Mouse (Mus musculus) intestine, embryonic 15.5 days (tissue): Measurements from ENCODE around the gene Rac2. TPM values are rescaled to one million over a fixed set of nuclear protein-coding genes. Genes with fewer than 3 reads are reported as not detected.

ENCODE experiments used
- ATAC-seq: fragments of 200-750 bp; cut with Nextera tagmentation; 2 replicates; pipeline ENCODE4 v1.8.0; 2017; ENCODE audit warnings: moderate TSS enrichment, moderate library complexity
- H3K27ac ChIP-seq: fragments of 300-500 bp; sonication (generic); 2 replicates; pipeline ENCODE4 v1.5.1; 2015; ENCODE audit warnings: mild to moderate bottlenecking, inconsistent platforms
- H3K27me3 ChIP-seq: fragments of 300-500 bp; sonication (generic); replicated peaks from 2 replicates; pipeline ENCODE4 v1.6.1; 2015; ENCODE audit warnings: inconsistent platforms
- H3K36me3 ChIP-seq: fragments of 300-500 bp; sonication (generic); 2 replicates; pipeline ENCODE4 v1.6.1; 2015; ENCODE audit warnings: inconsistent platforms
- H3K4me1 ChIP-seq: fragments of 300-500 bp; sonication (generic); replicated peaks from 2 replicates; pipeline ENCODE4 v1.6.1; 2015; ENCODE audit warnings: inconsistent platforms
- H3K4me2 ChIP-seq: fragments of 300-500 bp; sonication (generic); replicated peaks from 2 replicates; pipeline ENCODE4 v1.6.1; 2015; ENCODE audit warnings: mild to moderate bottlenecking, inconsistent platforms
- H3K4me3 ChIP-seq: fragments of 300-500 bp; sonication (generic); replicated peaks from 2 replicates; pipeline ENCODE4 v1.5.1; 2015; ENCODE audit warnings: inconsistent platforms
- H3K9ac ChIP-seq: fragments of 300-500 bp; sonication (generic); 2 replicates; pipeline ENCODE4 v1.6.1; 2015; ENCODE audit warnings: inconsistent platforms
- H3K9me3 ChIP-seq: fragments of 300-500 bp; sonication (generic); 2 replicates; pipeline ENCODE4 v1.6.1; 2016; ENCODE audit warnings: inconsistent platforms
- WGBS: fragments of 180-500 bp; shearing (Covaris S2); methylation state at CpG from one replicate; pipeline ENCODE4 v1.1.7; 2015; 5-methylcytosine and 5-hydroxymethylcytosine counted together
- polyA plus RNA-seq: library from polyadenylated mRNA; unstranded; fragments of >200 nt; fragmentation: Nextera tagmentation; extraction: Ambion mirVana; gene quantifications from 2 replicates; pipeline ENCODE4 v1.2.1, GENCODE M21; 2015

Gene Rac2
- polyA plus RNA-seq, 1 experiment from 2014 or later, result 15.7 TPM

- no peak overlapping the region for H3K9ac ChIP-seq
- H3K36me3 ChIP-seq, result no peaks in the 10 kb centered on the region
- no peak overlapping the region for H3K4me3 ChIP-seq
- no peaks in the 10 kb centered on the region for H3K9me3 ChIP-seq
- H3K27me3 ChIP-seq, result no peaks in the 10 kb centered on the region
- H3K27ac ChIP-seq, result no peak overlapping the region
- peaks cover 8% of the 10 kb centered on the region; the same call in 1 of the 2 replicates for H3K4me1 ChIP-seq
- H3K4me2 ChIP-seq, result no peak overlapping the region
- ATAC-seq, result no peak
- WGBS, result 73% methylated on average over 8 of the region's 8 CpGs
Observed at GRCm38 (mm10) chr15:78510121-78510576, 62.4 kb downstream of the Rac2 start.

DNA sequence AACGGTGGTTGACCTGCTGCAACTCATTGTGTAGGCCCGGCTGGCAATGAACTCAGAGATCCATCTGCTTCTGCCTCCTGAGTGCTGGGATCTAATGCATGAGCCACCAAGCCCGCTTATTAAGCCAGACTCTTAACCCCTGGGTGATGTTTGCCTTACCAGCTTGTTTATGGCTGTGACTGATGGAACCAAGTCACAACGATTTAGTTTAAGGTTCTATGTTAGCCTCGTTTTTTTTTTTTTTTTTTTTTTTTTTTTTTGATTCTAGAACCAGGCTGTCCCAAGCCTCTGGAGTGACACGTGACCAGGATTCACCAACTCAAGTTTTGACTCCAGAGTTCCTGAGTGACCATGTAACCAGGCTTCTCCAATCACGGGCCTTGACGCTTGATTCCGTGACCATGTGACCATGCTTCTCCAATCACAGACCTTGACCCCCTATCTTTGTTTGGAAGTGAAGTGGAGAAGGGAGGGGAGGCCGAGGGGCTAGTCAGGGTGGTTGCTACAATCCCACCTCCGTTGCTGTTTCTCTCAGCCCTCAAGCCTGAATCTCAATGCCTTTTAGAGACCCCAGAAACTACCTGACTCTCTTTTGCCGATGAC is 63.2 kb downstream of the Rac2 start:
- 47% methylated on average over 12 of the region's 12 CpGs for WGBS
- H3K4me3 ChIP-seq, result no peak overlapping the region
- no peak overlapping the region for H3K27ac ChIP-seq
- H3K27me3 ChIP-seq, result no peaks in the 10 kb centered on the region
- H3K9me3 ChIP-seq, result no peaks in the 10 kb centered on the region
- ATAC-seq, result no peak
- H3K4me1 ChIP-seq, result peaks cover 5% of the 10 kb centered on the region; the same call in 1 of the 2 replicates
- no peak overlapping the region for H3K9ac ChIP-seq
- H3K4me2 ChIP-seq, result no peak overlapping the region
- no peaks in the 10 kb centered on the region for H3K36me3 ChIP-seq

Other genes with a start within 250 kb of the Rac2 start
- 1.4 and 2.0 TPM in 2 replicates for gene Csf2rb, start 247.0 kb downstream of the Rac2 start, polyA plus RNA-seq
- not detected in 2 replicates for gene Tex33, start 176.9 kb downstream of the Rac2 start, polyA plus RNA-seq
- gene Tst, start 166.9 kb downstream of the Rac2 start, polyA plus RNA-seq, result 33.4 and 45.0 TPM in 2 replicates
- gene Mpst, start 166.4 kb downstream of the Rac2 start, polyA plus RNA-seq, result 2.6 and 3.1 TPM in 2 replicates
- gene Kctd17, start 144.2 kb downstream of the Rac2 start, polyA plus RNA-seq, result 28.7 and 31.0 TPM in 2 replicates
- 0.39 and 0.54 TPM in 2 replicates for gene Tmprss6, start 104.1 kb downstream of the Rac2 start, polyA plus RNA-seq
- gene Il2rb, start 77.5 kb downstream of the Rac2 start, polyA plus RNA-seq, result 1.2 and 1.4 TPM in 2 replicates
- 22.0 and 22.3 TPM in 2 replicates for gene C1qtnf6, start 41.4 kb downstream of the Rac2 start, polyA plus RNA-seq
- gene Sstr3, start 28.1 kb downstream of the Rac2 start, polyA plus RNA-seq, result 0.23 and 0.24 TPM in 2 replicates
- gene Cyth4, start 24.3 kb upstream of the Rac2 start, polyA plus RNA-seq, result 8.0 and 8.2 TPM in 2 replicates
- 0.08 and 0.29 TPM in 2 replicates for gene Elfn2, start 146.0 kb upstream of the Rac2 start, polyA plus RNA-seq
- gene Mfng, start 200.7 kb upstream of the Rac2 start, polyA plus RNA-seq, result 19.7 and 20.4 TPM in 2 replicates
- 6.9 and 7.3 TPM in 2 replicates for gene Card10, start 230.3 kb upstream of the Rac2 start, polyA plus RNA-seq